Mouse (Mus musculus): Measurements from ENCODE around the gene Zfp638.

GRCm38 (mm10) chr6:83905276-83905675 lies 38.4 kb downstream of the Zfp638 start:
- TF ChIP-seq ZNF384 (IDR thresholded peaks at IDR 0.05; ENCODE audit: low read depth, low read length) (no peak), ZC3H11A (IDR thresholded peaks at IDR 0.05; ENCODE audit: borderline replicate concordance, low read depth, low read length) (no peak), HCFC1 (IDR thresholded peaks at IDR 0.05; ENCODE audit: borderline replicate concordance, insufficient read depth, low read length) (no peak), CHD2 (IDR thresholded peaks at IDR 0.05; ENCODE audit: low read depth, low read length) (no peak)
